Mouse (Mus musculus) ES-Bruce4 (cell line): ENCODE results near the gene Tgif2.
A peak's percentile ranks its signal among the peaks of the same experiment; 100 is the strongest.

ENCODE experiments used
- CTCF ChIP-seq: IDR thresholded peaks from one replicate; pipeline ENCODE4 v1.8.1; 2011; ENCODE audit warnings: low read depth, low read length
- EP300 ChIP-seq: IDR thresholded peaks from 2 replicates; pipeline ENCODE4 v1.6.1; 2011; ENCODE audit warnings: low read depth, low read length; ENCODE audit not compliant: insufficient read depth
- POLR2A ChIP-seq: IDR thresholded peaks from one replicate; pipeline ENCODE4 v1.8.1; 2011; ENCODE audit warnings: low read length; ENCODE audit not compliant: insufficient read depth

- TF ChIP-seq EP300 (peak; percentile 72; the same call in 1 of the 2 replicates), POLR2A (no peak), CTCF (no peak)
These were observed at the start of gene Tgif2 for GRCm38 (mm10) chr2:156839319-156840191.
